Comparison of ENCODE assay signal across 10 mouse cellular contexts in genomic region chr5:142783142-142783540, GRCm38 (mm10). TPM values are rescaled to one million over a fixed set of nuclear protein-coding genes. Genes with fewer than 3 reads are reported as not detected.
DNase-seq lines count a peak whose midpoint lies in the region; ATAC-seq and TF ChIP-seq lines count a peak whose summit lies in the region.
"Had no signal": no experiment of that assay in that cellular context is flagged by ENCODE, and none has a peak within 500 bp of the region (broad histone marks: within the 10 kb centered on the region; RNA-seq: fewer than 3 reads in every experiment).

No protein-coding gene starts in this region.

- peaks cover 39% of the 10 kb centered on the region for H3K4me1 ChIP-seq in heart, embryonic 12.5 days (replicated peaks)
- H3K4me1 ChIP-seq in E14TG2a.4 (replicated peaks; ENCODE audit: low read depth, low read length), result peaks cover 74% of the 10 kb centered on the region
- H3K4me1 ChIP-seq in lung, embryonic 15.5 days, result 0 out of 2 replicates have a peak, but pooled peaks cover 6% of the 10 kb centered on the region

- no peak overlapping the region for H3K27ac ChIP-seq in heart, embryonic 12.5 days (ENCODE audit: poor library complexity, severe bottlenecking)
- no peak overlapping the region for H3K27ac ChIP-seq in lung, embryonic 15.5 days

- no peak overlapping the region for H3K4me2 ChIP-seq in heart, embryonic 12.5 days
- no peak overlapping the region for H3K4me2 ChIP-seq in lung, embryonic 15.5 days

- no peak for TF ChIP-seq CTCF in E14TG2a.4 (conservative IDR thresholded peaks at IDR 0.05; ENCODE audit: low read length)

- peak; percentile 56 to 61 for DNase-seq in heart, adult 18-20 months
- DNase-seq in adrenal gland, postnatal 36 days, result peak; percentile 61 to 79
- no peak for DNase-seq in MN1 (ENCODE audit: low spot score)
- DNase-seq in spleen, adult 12 weeks (ENCODE audit: low spot score), result no peak
- no peak for DNase-seq in embryo, embryonic 9.5 days (ENCODE audit: extremely low spot score)
- DNase-seq: gastrocnemius, postnatal 10 days had no signal

- no peak overlapping the region for H3K9ac ChIP-seq in heart, embryonic 12.5 days
- H3K9ac ChIP-seq in lung, embryonic 15.5 days, result no peak overlapping the region

- no peak for ATAC-seq in heart, embryonic 12.5 days (ENCODE audit: insufficient number of reproducible peaks, low FRiP score)
- peak; percentile 39; the same call in 1 of the 2 replicates for ATAC-seq in lung, embryonic 15.5 days (ENCODE audit: borderline replicate concordance, extremely low read depth, low FRiP score, low TSS enrichment)

- WGBS in heart, embryonic 12.5 days, result 58% methylated on average over 7 of the region's 7 CpGs
- 38% methylated on average over 7 of the region's 7 CpGs for WGBS in lung, embryonic 15.5 days

- H3K9me3 ChIP-seq in heart, embryonic 12.5 days (replicated peaks), result 0 out of 2 replicates have a peak, but pooled peaks cover under 1% of the 10 kb centered on the region
- no peaks in the 10 kb centered on the region for H3K9me3 ChIP-seq in E14TG2a.4 (ENCODE audit: low read length)
- H3K9me3 ChIP-seq in lung, embryonic 15.5 days, result no peaks in the 10 kb centered on the region

- H3K36me3 ChIP-seq in heart, embryonic 12.5 days, result peaks cover 63% of the 10 kb centered on the region
- peaks cover 30% of the 10 kb centered on the region for H3K36me3 ChIP-seq in E14TG2a.4 (ENCODE audit: insufficient read depth, low read length)
- peaks cover 31% of the 10 kb centered on the region for H3K36me3 ChIP-seq in lung, embryonic 15.5 days

- no peaks in the 10 kb centered on the region for H3K27me3 ChIP-seq in heart, embryonic 12.5 days (replicated peaks)
- 0 out of 2 replicates have a peak, but pooled peaks cover 3% of the 10 kb centered on the region for H3K27me3 ChIP-seq in E14TG2a.4 (ENCODE audit: insufficient read depth, low read length)
- H3K27me3 ChIP-seq in lung, embryonic 15.5 days, result no peaks in the 10 kb centered on the region
- H3K27me3 ChIP-seq: megakaryocyte, embryonic 14.5 days had no signal

- H3K4me3 ChIP-seq in heart, embryonic 12.5 days, result no peak overlapping the region
- H3K4me3 ChIP-seq in E14TG2a.4 (replicated peaks; ENCODE audit: low read length), result peak overlapping the region; percentile 49
- no peak overlapping the region for H3K4me3 ChIP-seq in lung, embryonic 15.5 days
- H3K4me3 ChIP-seq: megakaryocyte, embryonic 14.5 days had no signal

RNA-seq across cellular contexts. Expression of gene Tnrc18, which starts 34.3 kb away (rescaled TPM):
- 10 to 100 TPM; 39.2 to 48.2 TPM for total RNA-seq in heart, adult 18-20 months (2021)
- polyA plus RNA-seq in heart, embryonic 12.5 days (2016; fragmentation: Nextera tagmentation; extraction: Ambion mirVana), result 31.7 and 34.7 TPM in 2 replicates
- 10 to 100 TPM; 79.8 to 81.9 TPM for total RNA-seq in adrenal gland, postnatal 36 days (2021)
- 30.7 and 32.3 TPM in 2 replicates for polyA plus RNA-seq in lung, embryonic 15.5 days (2015; fragmentation: Nextera tagmentation; extraction: Ambion mirVana)

Comparison
In these comparisons a context has a peak if more than half of its experiments do, and no peak if none do; other contexts are left out.
1. DNase-seq: peak in heart, adult 18-20 months (2 of 2) and adrenal gland, postnatal 36 days (2 of 2); none in MN1 (single experiment), spleen, adult 12 weeks (single experiment) and embryo, embryonic 9.5 days (single experiment).